Mouse (Mus musculus): Measurements from ENCODE around the gene Gm49387.

DNA sequence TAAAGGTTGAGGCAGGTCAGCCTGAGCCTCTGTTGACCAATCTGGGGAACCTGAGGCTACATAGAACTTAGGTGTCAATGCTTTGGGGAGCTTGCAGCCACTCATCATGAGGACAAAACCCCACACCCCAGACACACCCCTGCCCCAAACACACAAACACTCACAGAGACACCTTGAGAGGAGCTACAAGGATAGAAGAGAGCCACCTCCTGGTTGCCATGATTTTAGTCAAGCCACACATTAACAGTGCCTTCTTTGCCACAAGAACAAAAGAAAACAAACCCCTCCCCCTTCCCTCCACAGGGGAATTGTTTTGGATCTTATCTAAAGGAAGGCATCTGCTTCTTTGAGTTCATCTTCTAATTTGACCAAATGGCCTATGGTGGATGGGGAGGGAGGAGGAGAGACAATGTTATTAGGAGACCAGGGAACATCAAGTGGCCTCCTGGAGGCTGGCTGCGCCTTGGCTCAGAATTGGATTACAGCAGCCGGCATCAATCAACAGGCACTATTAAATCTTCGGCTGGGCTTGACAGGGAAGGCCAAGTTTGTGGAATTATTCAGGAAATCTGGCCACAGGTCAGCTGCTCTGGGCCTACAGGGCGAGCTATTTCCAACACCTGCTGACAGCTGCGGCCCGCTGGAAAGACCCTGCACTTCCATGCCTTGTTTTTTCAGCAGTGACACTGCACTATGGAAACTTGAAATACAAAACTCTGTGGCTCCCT is 76.1 kb downstream of the Gm49387 start:
- TF ChIP-seq ZNF384 (IDR thresholded peaks at IDR 0.05; ENCODE audit: low read depth, low read length): no peak
- TF ChIP-seq HCFC1 (IDR thresholded peaks at IDR 0.05; ENCODE audit: borderline replicate concordance, insufficient read depth, low read length): no peak
- no peak for TF ChIP-seq CHD2 (IDR thresholded peaks at IDR 0.05; ENCODE audit: low read depth, low read length)
- no peak for TF ChIP-seq ZC3H11A (IDR thresholded peaks at IDR 0.05; ENCODE audit: borderline replicate concordance, low read depth, low read length)
